Mouse (Mus musculus) kidney, adult 2 months (tissue): ENCODE measurements around the gene Esrrg. TPM values are rescaled to one million over a fixed set of nuclear protein-coding genes. Genes with fewer than 3 reads are reported as not detected.

Experiments
- DNase-seq: peaks from one replicate; pipeline ENCODE4 v3.0.0; 2021
- H3K27ac ChIP-seq: fragments of 200-500 bp; 2 replicates; pipeline ENCODE4 v1.5.1; 2012; ENCODE audit warnings: low read depth, low read length, control low read depth, inconsistent platforms; ENCODE audit not compliant: insufficient read depth
- H3K27me3 ChIP-seq: fragments of 200-500 bp; replicated peaks from 2 replicates; pipeline ENCODE4 v1.6.1; 2012; ENCODE audit warnings: mild to moderate bottlenecking, moderate library complexity, low read length, inconsistent platforms; ENCODE audit not compliant: control insufficient read depth, insufficient read depth
- H3K36me3 ChIP-seq: fragments of 200-500 bp; 2 replicates; pipeline ENCODE4 v1.6.1; 2012; ENCODE audit warnings: mild to moderate bottlenecking, moderate library complexity, low read length, inconsistent platforms; ENCODE audit not compliant: control insufficient read depth, insufficient read depth
- H3K4me1 ChIP-seq: fragments of 200-500 bp; 2 replicates; pipeline ENCODE4 v1.6.1; 2011; ENCODE audit warnings: low read length; ENCODE audit not compliant: control insufficient read depth, insufficient read depth
- H3K4me3 ChIP-seq: fragments of 200-500 bp; 2 replicates; pipeline ENCODE4 v1.5.1; 2011; ENCODE audit warnings: mild to moderate bottlenecking, low read depth, low read length, control low read depth; ENCODE audit not compliant: insufficient read depth
- CTCF ChIP-seq: fragments of 200-500 bp; conservative IDR thresholded peaks from 2 replicates; pipeline ENCODE4 v1.5.1; 2011; ENCODE audit warnings: low read depth, mild to moderate bottlenecking, control low read depth, low read length, moderate library complexity, mixed read lengths; ENCODE audit not compliant: insufficient read depth, insufficient read length
- POLR2A ChIP-seq: fragments of 200-500 bp; IDR thresholded peaks from one replicate; pipeline ENCODE4 v1.6.1; 2011; ENCODE audit warnings: low read depth, low read length, control low read depth
- WGBS: fragments of 180-500 bp; shearing (Covaris S2); methylation state at CpG from one replicate; pipeline ENCODE4 v1.1.7; 2018; 5-methylcytosine and 5-hydroxymethylcytosine counted together
- polyA plus RNA-seq: library from polyadenylated mRNA; depleted of rRNA; stranded (reverse); fragments of >200 nt; gene quantifications from 2 replicates; pipeline ENCODE4 v1.2.3, GENCODE M21; 2012

Esrrg gene
- polyA plus RNA-seq, 1 experiment: 24.2 TPM

DNA sequence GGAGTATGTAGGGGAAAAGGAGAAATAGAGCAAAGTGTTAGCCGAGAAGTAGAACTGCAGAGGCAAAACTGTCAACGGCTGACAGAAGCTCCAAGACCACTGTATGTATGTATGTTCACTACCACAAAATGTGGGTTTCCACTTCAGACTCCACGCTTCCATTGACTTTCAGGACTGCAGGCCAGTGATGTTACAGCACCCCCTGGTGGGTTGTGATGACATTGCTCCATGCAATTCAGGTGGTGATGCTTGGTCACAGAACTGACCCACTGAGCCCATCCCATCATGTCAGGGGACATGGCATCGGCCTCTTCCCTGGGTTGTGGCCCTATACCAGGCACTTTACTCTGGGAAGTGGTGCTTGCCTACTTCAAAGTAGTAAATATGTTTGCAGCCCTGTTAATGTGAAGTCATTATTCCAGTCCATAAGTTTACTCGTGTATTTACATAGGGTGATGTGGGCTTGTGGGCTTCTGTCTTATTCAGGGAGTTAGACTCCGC lies 517.0 kb downstream of the Esrrg start:
- DNase-seq: no peak
- Histone ChIP-seq H3K4me3 (no peak overlapping the region), H3K27ac (no peak overlapping the region), H3K4me1 (no peaks in the 10 kb centered on the region), H3K27me3 (no peaks in the 10 kb centered on the region), H3K36me3 (no peaks in the 10 kb centered on the region)
- 94% methylated on average over 6 of the region's 6 CpGs for WGBS
- peak; percentile 50 for TF ChIP-seq CTCF
- TF ChIP-seq POLR2A: no peak

- TF ChIP-seq CTCF: no peak
- TF ChIP-seq POLR2A: no peak
- DNase-seq: no peak
- no peak overlapping the region for H3K27ac ChIP-seq
- peaks cover 6% of the 10 kb centered on the region for H3K4me1 ChIP-seq
- no peaks in the 10 kb centered on the region; the same call in 1 of the 2 replicates for H3K36me3 ChIP-seq
- H3K27me3 ChIP-seq: no peaks in the 10 kb centered on the region
- no peak overlapping the region for H3K4me3 ChIP-seq
- WGBS: 59% methylated on average over 5 of the region's 5 CpGs
Observed at GRCm38 (mm10) chr1:188136126-188136525, 527.5 kb downstream of the Esrrg start.

DNA sequence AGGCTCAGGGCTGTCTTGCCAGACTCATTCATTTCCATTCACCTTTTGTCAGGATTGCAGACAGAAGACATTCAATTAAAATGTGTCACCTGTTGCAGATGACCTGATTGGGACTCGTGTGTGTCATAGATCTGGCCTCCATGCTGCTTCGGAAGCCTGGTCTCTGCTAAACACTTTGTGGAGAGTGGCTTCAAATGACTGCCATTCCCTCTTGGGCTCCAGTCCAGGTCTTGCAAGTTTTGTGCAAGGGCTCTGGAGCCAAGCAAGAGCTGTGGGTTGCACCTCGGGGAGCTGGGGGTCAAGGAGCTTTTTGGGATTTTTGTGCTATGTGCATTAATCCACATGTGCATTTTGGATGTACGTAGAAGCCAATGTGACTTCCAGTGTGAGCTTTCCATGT lies 530.9 kb downstream of the Esrrg start:
- Histone ChIP-seq H3K4me3 (no peak overlapping the region), H3K4me1 (peaks cover 6% of the 10 kb centered on the region), H3K27ac (no peak overlapping the region), H3K27me3 (no peaks in the 10 kb centered on the region), H3K36me3 (no peaks in the 10 kb centered on the region; the same call in 1 of the 2 replicates)
- TF ChIP-seq CTCF (no peak), POLR2A (no peak)
- peak; percentile 25 for DNase-seq
- WGBS: 64% methylated on average over 4 of the region's 4 CpGs

DNA sequence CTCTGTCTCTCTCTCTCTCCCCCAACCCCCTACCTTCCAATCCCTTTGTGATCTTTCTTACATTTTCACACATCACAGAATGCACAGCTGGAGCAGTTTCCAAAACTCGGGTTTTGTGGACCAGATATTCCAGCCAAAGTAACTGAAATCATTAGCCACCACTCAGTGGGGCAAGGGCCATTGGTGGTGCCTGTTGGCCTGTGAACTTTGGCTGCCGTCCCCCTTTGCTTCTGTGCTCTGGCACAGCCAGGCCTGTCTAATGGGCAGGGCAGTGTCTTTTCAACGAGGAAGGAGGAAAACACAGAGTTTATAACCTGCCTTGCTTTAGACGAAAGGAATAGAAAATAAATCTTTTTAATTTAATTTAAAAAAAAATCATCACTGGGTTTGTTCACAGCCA lies 531.6 kb downstream of the Esrrg start:
- no peak overlapping the region for H3K4me3 ChIP-seq
- H3K36me3 ChIP-seq: no peaks in the 10 kb centered on the region; the same call in 1 of the 2 replicates
- DNase-seq: peak; percentile 83
- no peak for TF ChIP-seq POLR2A
- TF ChIP-seq CTCF: no peak
- H3K27ac ChIP-seq: no peak overlapping the region
- no peaks in the 10 kb centered on the region for H3K27me3 ChIP-seq
- peaks cover 6% of the 10 kb centered on the region for H3K4me1 ChIP-seq
- WGBS: 27% methylated on average over 4 of the region's 4 CpGs

GRCm38 (mm10) chr1:188147381-188148156 lies 539.0 kb downstream of the Esrrg start:
- TF ChIP-seq POLR2A: no peak
- TF ChIP-seq CTCF: no peak
- H3K36me3 ChIP-seq: no peaks in the 10 kb centered on the region
- no peak for DNase-seq
- no peaks in the 10 kb centered on the region for H3K4me1 ChIP-seq
- no peaks in the 10 kb centered on the region for H3K27me3 ChIP-seq
- no peak overlapping the region for H3K4me3 ChIP-seq
- no peak overlapping the region for H3K27ac ChIP-seq
- WGBS: 83% methylated on average over 12 of the region's 12 CpGs

DNA sequence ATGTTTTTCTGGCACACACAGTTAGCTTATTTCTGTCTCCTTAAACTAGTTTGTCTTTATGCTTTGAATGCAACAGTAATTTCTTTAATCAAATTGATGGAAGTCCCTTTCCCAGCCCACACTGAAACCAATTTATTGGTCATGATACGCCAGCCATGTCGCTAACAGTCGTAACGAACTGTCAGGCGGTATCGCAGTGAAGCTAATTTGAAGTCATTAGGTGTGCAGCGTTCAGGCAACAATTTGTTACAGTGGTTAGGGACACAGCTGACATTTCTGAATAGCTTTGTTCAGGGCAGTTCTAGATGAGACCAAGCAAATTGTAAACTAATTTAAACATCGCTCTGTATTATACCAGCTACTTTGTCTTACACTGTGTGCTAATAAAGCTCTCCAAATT lies 542.5 kb downstream of the Esrrg start:
- 77% methylated on average over 8 of the region's 8 CpGs for WGBS
- Histone ChIP-seq H3K36me3 (no peaks in the 10 kb centered on the region), H3K27me3 (no peaks in the 10 kb centered on the region), H3K27ac (no peak overlapping the region), H3K4me1 (no peaks in the 10 kb centered on the region), H3K4me3 (no peak overlapping the region)
- no peak for DNase-seq
- TF ChIP-seq CTCF (no peak), POLR2A (no peak)

DNA sequence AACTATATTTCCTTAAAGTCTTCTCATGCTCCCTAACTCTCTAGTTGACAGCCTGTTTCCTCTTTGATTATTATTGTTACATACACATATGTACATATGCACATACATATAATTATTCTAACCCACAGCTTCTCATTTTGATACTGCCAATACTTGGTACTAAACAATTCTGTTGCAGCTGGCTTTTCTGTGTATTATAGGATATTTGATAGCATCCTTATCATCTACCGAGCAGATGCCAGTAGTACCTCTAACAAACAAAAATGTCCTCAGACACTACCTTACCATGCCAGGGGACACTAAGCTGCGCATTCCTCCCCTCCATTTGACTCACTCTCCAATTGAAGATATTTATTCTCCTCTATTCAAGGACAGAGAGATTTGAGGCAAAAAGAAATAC lies 543.4 kb downstream of the Esrrg start:
- no peaks in the 10 kb centered on the region for H3K4me1 ChIP-seq
- no peaks in the 10 kb centered on the region for H3K36me3 ChIP-seq
- H3K4me3 ChIP-seq: no peak overlapping the region
- no peak for TF ChIP-seq POLR2A
- no peak for TF ChIP-seq CTCF
- DNase-seq: no peak
- 96% methylated on average over 2 of the region's 2 CpGs for WGBS
- no peak overlapping the region for H3K27ac ChIP-seq
- no peaks in the 10 kb centered on the region for H3K27me3 ChIP-seq
